Mouse (Mus musculus): ENCODE measurements at regions not wholly inside any gene's neighbourhood (a gene's known extent, or its start where the extent isn't known, plus 50 kb on each side); places are given as distances from the start of the nearest gene placed in this dataset.
A peak's percentile ranks its signal among the peaks of the same experiment; 100 is the strongest.

- DNase-seq (ENCODE audit: low spot score), result no peak
Observed at GRCm38 (mm10) chr17:48789846-48790245, 142.3 kb upstream of the Lrfn2 start.

GRCm38 (mm10) chr17:48790526-48790925 lies 141.7 kb upstream of the Lrfn2 start:
- no peak for DNase-seq (ENCODE audit: low spot score)

- DNase-seq (ENCODE audit: low spot score), result no peak
Observed at GRCm38 (mm10) chr17:48792954-48793353, 139.2 kb upstream of the Lrfn2 start.

GRCm38 (mm10) chr17:48795773-48796172 lies 136.4 kb upstream of the Lrfn2 start:
- DNase-seq (ENCODE audit: low spot score), result no peak

GRCm38 (mm10) chr17:48798196-48798595 lies 134.0 kb upstream of the Lrfn2 start:
- no peak for DNase-seq (ENCODE audit: low spot score)

- no peak for DNase-seq (ENCODE audit: low spot score)
Observed at GRCm38 (mm10) chr17:48802673-48803072, 129.5 kb upstream of the Lrfn2 start.

- no peak for DNase-seq (ENCODE audit: low spot score)
Observed at GRCm38 (mm10) chr17:48807905-48808304, 124.3 kb upstream of the Lrfn2 start.

GRCm38 (mm10) chr17:48814753-48815504 lies 117.2 kb upstream of the Lrfn2 start:
- DNase-seq (ENCODE audit: low spot score), result peak; percentile 51

GRCm38 (mm10) chr17:48816588-48817324 lies 115.4 kb upstream of the Lrfn2 start:
- no peak for DNase-seq (ENCODE audit: low spot score)

GRCm38 (mm10) chr17:48817551-48817950 lies 114.6 kb upstream of the Lrfn2 start:
- DNase-seq (ENCODE audit: low spot score), result peak; percentile 21

- no peak for DNase-seq (ENCODE audit: low spot score)
Observed at GRCm38 (mm10) chr17:48819703-48820102, 112.5 kb upstream of the Lrfn2 start.

- no peak for DNase-seq (ENCODE audit: low spot score)
Observed at GRCm38 (mm10) chr17:48822101-48822876, 109.9 kb upstream of the Lrfn2 start.

- no peak for DNase-seq (ENCODE audit: low spot score)
Observed at GRCm38 (mm10) chr17:48823921-48824320, 108.3 kb upstream of the Lrfn2 start.

GRCm38 (mm10) chr17:48825212-48825913 lies 106.8 kb upstream of the Lrfn2 start:
- no peak for DNase-seq (ENCODE audit: low spot score)

- no peak for DNase-seq (ENCODE audit: low spot score)
Observed at GRCm38 (mm10) chr17:48838297-48838979, 93.7 kb upstream of the Lrfn2 start.

- DNase-seq (ENCODE audit: low spot score), result no peak
Observed at GRCm38 (mm10) chr17:48847890-48848289, 84.3 kb upstream of the Lrfn2 start.

- DNase-seq (ENCODE audit: low spot score), result no peak
Observed at GRCm38 (mm10) chr17:48850910-48851309, 81.3 kb upstream of the Lrfn2 start.

GRCm38 (mm10) chr17:48858891-48859290 lies 73.3 kb upstream of the Lrfn2 start:
- DNase-seq (ENCODE audit: low spot score), result peak; percentile 77

GRCm38 (mm10) chr17:48870443-48870842 lies 61.7 kb upstream of the Lrfn2 start:
- DNase-seq (ENCODE audit: low spot score), result no peak

GRCm38 (mm10) chr17:48877505-48877904 lies 54.7 kb upstream of the Lrfn2 start:
- no peak for DNase-seq (ENCODE audit: low spot score)

GRCm38 (mm10) chr17:48880590-48880989 lies 51.6 kb upstream of the Lrfn2 start:
- no peak for DNase-seq (ENCODE audit: low spot score)

Measured in embryo, embryonic 10 days (tissue).